Mouse (Mus musculus) E14TG2a.4 (cell line): ENCODE measurements around the gene Tm4sf1.

ENCODE experiments used
- CTCF ChIP-seq: conservative IDR thresholded peaks from 2 replicates; pipeline ENCODE4 v1.5.1; 2014; ENCODE audit warnings: low read length
- POU5F1 ChIP-seq: IDR thresholded peaks from 2 replicates; pipeline ENCODE4 v1.6.1; 2014; ENCODE audit warnings: low read length, borderline replicate concordance

DNA sequence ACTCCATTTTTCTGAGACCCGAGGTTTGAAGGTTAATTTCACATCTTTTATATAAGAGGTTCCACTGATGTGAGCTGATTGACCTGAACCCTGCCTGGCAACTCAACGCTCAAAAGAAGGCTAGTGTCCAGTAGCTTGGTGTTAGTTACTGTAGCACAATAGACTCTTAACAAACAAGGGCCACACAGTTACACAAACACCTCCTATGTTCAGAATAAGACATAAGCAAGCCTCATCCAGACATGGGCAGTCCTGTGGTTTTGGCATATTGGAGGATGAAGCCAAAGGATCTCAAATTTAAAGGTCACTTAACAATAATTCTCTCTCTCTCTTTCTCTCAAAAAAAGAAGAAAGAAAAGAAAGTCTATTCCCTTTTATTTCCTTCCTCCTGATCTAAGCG is 1.7 kb upstream of the Tm4sf1 start:
- TF ChIP-seq CTCF (no peak), POU5F1 (no peak)
